Mouse (Mus musculus) skeletal muscle tissue, adult 2 months (tissue): ENCODE data around the gene Mapre1.

Experiments
- DNase-seq: peaks from one replicate; pipeline ENCODE4 v3.0.0-alpha.2; 2012; ENCODE audit warnings: low read depth, low spot score

The Mapre1 gene

GRCm38 (mm10) chr2:153778638-153779362, 37.7 kb downstream of the Mapre1 start:
- DNase-seq, result peak; percentile 21

- no peak for DNase-seq
Observed at GRCm38 (mm10) chr2:153779394-153779981, 38.4 kb downstream of the Mapre1 start, which contains the start of gene Efcab8. Gene Efcab8, plus strand, starts transcription at chr2:153779931.

GRCm38 (mm10) chr2:153781181-153781580, 40.1 kb downstream of the Mapre1 start:
- DNase-seq, result no peak

- peak; percentile 13 for DNase-seq
Observed at GRCm38 (mm10) chr2:153784668-153785067, 43.6 kb downstream of the Mapre1 start.

GRCm38 (mm10) chr2:153793366-153793765, 52.3 kb downstream of the Mapre1 start:
- DNase-seq, result no peak

GRCm38 (mm10) chr2:153795090-153795489, 54.0 kb downstream of the Mapre1 start:
- no peak for DNase-seq

- peak; percentile 11 for DNase-seq
Observed at GRCm38 (mm10) chr2:153807464-153807863, 66.4 kb downstream of the Mapre1 start.

GRCm38 (mm10) chr2:153808146-153808545, 67.1 kb downstream of the Mapre1 start:
- no peak for DNase-seq

- DNase-seq, result no peak
Observed at GRCm38 (mm10) chr2:153808841-153809240, 67.8 kb downstream of the Mapre1 start.

- no peak for DNase-seq
Observed at GRCm38 (mm10) chr2:153809921-153810320, 68.8 kb downstream of the Mapre1 start.

- DNase-seq, result no peak
Observed at GRCm38 (mm10) chr2:153822005-153822543, 81.0 kb downstream of the Mapre1 start.
